Mouse (Mus musculus): ENCODE measurements at regions not wholly inside any gene's neighbourhood (a gene's known extent, or its start where the extent isn't known, plus 50 kb on each side); places are given as distances from the start of the nearest gene placed in this dataset.
"Not testable (repeated sequence)": the region's sequence is repeated elsewhere in the genome, so short reads cannot be mapped to it uniquely, and the experiment has no call there.

- Histone ChIP-seq H3K4me3 (no peak overlapping the region), H3K9me3 (no peaks in the 10 kb centered on the region), H3K4me1 (no peaks in the 10 kb centered on the region), H3K27ac (no peak overlapping the region), H3K27me3 (ENCODE audit: poor library complexity, severe bottlenecking) (no peaks in the 10 kb centered on the region), H3K36me3 (replicated peaks) (no peaks in the 10 kb centered on the region)
- no peak for DNase-seq (ENCODE audit: extremely low spot score, low spot score)
- 82% methylated on average over 5 of the region's 5 CpGs for WGBS
Measured at GRCm38 (mm10) chr12:25493233-25493632, 396.3 kb upstream of the Id2 start.

- H3K27me3 ChIP-seq (ENCODE audit: poor library complexity, severe bottlenecking): no peaks in the 10 kb centered on the region
- DNase-seq (ENCODE audit: extremely low spot score, low spot score): no peak
- H3K4me1 ChIP-seq: no peaks in the 10 kb centered on the region
- WGBS: 84% methylated on average over 3 of the region's 3 CpGs
- H3K4me3 ChIP-seq: no peak overlapping the region
- no peak overlapping the region for H3K27ac ChIP-seq
- H3K36me3 ChIP-seq (replicated peaks): no peaks in the 10 kb centered on the region
- H3K9me3 ChIP-seq: no peaks in the 10 kb centered on the region
Measured at GRCm38 (mm10) chr12:25492483-25493190, 395.7 kb upstream of the Id2 start.

DNA sequence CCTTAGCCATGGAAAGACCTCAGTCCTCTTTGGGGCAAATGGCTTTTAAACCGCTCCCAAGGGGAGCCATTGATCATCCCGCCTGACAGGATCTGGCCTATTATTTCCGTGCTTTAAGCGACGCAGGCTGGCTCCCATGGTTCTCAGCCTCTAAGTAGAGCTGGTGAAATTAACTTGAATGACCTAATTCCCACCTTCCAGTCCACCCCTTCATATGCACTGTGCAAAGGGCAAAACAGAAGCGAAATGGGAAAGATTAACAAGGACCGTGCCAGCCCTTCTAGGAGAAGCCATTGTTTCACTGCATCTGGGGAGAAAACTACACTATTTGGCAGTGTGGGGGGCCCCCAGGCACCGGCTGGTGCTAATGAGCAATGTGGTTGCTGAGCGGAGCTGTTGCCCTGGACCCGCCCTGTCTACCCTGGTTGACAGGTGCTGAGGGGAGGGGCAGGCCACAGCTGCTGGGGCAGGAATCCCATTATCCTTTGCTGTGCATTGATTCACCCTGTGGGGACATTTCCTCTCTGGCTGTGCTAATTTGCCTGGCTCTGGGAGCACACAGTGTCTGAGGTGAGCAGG lies 378.3 kb upstream of the Id2 start:
- DNase-seq (ENCODE audit: extremely low spot score, low spot score): peak; percentile 75
- H3K27me3 ChIP-seq (ENCODE audit: poor library complexity, severe bottlenecking): no peaks in the 10 kb centered on the region; the same call in 1 of the 2 replicates
- WGBS: 7% methylated on average over 10 of the region's 10 CpGs
- no peaks in the 10 kb centered on the region for H3K9me3 ChIP-seq
- no peaks in the 10 kb centered on the region for H3K36me3 ChIP-seq (replicated peaks)
- H3K4me1 ChIP-seq: peaks cover 31% of the 10 kb centered on the region
- peak overlapping the region; percentile 33 for H3K4me3 ChIP-seq
- peak overlapping the region; percentile 66 for H3K27ac ChIP-seq

- Histone ChIP-seq H3K27me3 (ENCODE audit: poor library complexity, severe bottlenecking) (no peaks in the 10 kb centered on the region; the same call in 1 of the 2 replicates), H3K36me3 (replicated peaks) (no peaks in the 10 kb centered on the region), H3K4me3 (no peak overlapping the region), H3K9me3 (no peaks in the 10 kb centered on the region), H3K4me1 (peaks cover 6% of the 10 kb centered on the region), H3K27ac (no peak overlapping the region)
- WGBS: 93% methylated on average over 10 of the region's 10 CpGs
- DNase-seq (ENCODE audit: extremely low spot score, low spot score): no peak
Measured at GRCm38 (mm10) chr12:25469181-25469580, 372.2 kb upstream of the Id2 start.

DNA sequence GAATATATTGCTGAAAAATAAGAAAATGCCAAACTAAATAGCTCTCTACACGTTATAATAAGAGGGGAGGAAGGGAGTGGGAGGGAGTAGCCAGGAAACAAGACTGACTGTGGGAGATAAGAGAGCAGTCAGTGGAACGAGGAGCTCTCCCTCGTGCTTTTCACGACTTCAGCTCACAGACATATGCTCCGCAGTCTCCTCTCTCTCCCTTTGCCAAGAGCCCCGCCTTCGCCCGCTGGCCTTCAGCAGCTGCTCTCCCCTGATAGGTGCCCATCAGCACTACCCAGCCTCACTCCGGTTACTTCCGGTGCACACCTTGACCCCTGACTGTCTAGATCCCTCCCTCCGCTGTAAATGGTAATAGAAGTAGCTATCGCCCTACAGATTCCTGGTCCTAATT lies 370.8 kb upstream of the Id2 start:
- WGBS: 78% methylated on average over 12 of the region's 12 CpGs
- no peaks in the 10 kb centered on the region; the same call in 1 of the 2 replicates for H3K4me1 ChIP-seq
- no peak for DNase-seq (ENCODE audit: extremely low spot score, low spot score)
- H3K9me3 ChIP-seq: no peaks in the 10 kb centered on the region
- H3K4me3 ChIP-seq: no peak overlapping the region
- no peaks in the 10 kb centered on the region for H3K36me3 ChIP-seq (replicated peaks)
- H3K27me3 ChIP-seq (ENCODE audit: poor library complexity, severe bottlenecking): no peaks in the 10 kb centered on the region; the same call in 1 of the 2 replicates
- H3K27ac ChIP-seq: no peak overlapping the region

DNA sequence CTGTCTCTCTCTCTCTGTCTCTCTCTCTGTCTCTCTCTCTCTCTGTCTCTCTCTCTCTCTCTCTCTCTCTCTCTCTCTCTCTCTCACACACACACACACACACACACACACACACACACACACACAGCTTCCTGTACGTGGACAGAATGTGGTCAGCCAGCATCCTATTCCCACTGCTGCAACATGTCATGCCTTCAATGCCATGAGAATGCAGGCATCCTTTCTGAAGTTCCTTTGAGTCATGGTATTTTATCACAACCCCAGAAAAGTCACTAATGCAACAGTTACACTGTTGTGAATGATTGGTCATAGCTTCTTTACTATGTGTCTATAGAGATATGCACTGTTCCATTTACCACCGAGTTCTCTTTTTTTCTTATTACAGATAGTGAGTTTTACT lies 365.8 kb upstream of the Id2 start:
- H3K27ac ChIP-seq; H3K4me3 ChIP-seq; H3K4me1 ChIP-seq; H3K9me3 ChIP-seq; DNase-seq (ENCODE audit: extremely low spot score, low spot score); H3K27me3 ChIP-seq (ENCODE audit: poor library complexity, severe bottlenecking); H3K36me3 ChIP-seq (replicated peaks): not testable (repeated sequence)
- WGBS: 83% methylated on average over 2 of the region's 2 CpGs

GRCm38 (mm10) chr12:25455281-25455989 lies 358.5 kb upstream of the Id2 start:
- DNase-seq (ENCODE audit: extremely low spot score, low spot score): no peak
- Histone ChIP-seq H3K4me1 (peaks cover 14% of the 10 kb centered on the region), H3K4me3 (no peak overlapping the region), H3K27me3 (ENCODE audit: poor library complexity, severe bottlenecking) (peaks cover 6% of the 10 kb centered on the region; the same call in 1 of the 2 replicates), H3K9me3 (no peaks in the 10 kb centered on the region), H3K36me3 (replicated peaks) (no peaks in the 10 kb centered on the region), H3K27ac (no peak overlapping the region)
- 93% methylated on average over 7 of the region's 7 CpGs for WGBS

DNA sequence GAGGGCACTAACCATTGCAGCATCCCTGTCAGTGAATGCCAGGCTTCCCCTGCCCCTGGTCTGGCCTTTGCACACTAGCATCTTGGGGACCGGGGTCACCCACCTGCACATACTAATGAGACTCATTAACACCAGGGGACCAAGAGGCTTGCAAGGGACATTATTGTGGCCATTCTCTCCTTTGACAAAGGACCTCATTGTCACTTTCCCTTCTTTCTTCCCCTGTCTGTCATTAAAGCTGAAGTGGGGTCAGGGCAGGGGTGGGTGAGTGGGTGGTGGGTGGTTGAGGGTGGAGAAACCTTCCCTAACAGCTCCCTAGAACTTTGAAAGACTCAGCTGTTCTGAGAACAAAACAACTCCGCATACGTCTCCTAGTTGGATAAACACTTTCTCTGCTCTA lies 356.4 kb upstream of the Id2 start:
- Histone ChIP-seq H3K27me3 (ENCODE audit: poor library complexity, severe bottlenecking) (peaks cover 6% of the 10 kb centered on the region; the same call in 1 of the 2 replicates), H3K36me3 (replicated peaks) (no peaks in the 10 kb centered on the region), H3K4me3 (no peak overlapping the region), H3K4me1 (peaks cover 14% of the 10 kb centered on the region), H3K9me3 (no peaks in the 10 kb centered on the region), H3K27ac (peak overlapping the region; percentile 44; the same call in 1 of the 2 replicates)
- no peak for DNase-seq (ENCODE audit: extremely low spot score, low spot score)
- WGBS: 21% methylated on average over 3 of the region's 3 CpGs

GRCm38 (mm10) chr12:25451156-25451555 lies 354.2 kb upstream of the Id2 start:
- no peak for DNase-seq (ENCODE audit: extremely low spot score, low spot score)
- H3K4me3 ChIP-seq: no peak overlapping the region
- WGBS: 86% methylated on average over 2 of the region's 2 CpGs
- H3K36me3 ChIP-seq (replicated peaks): no peaks in the 10 kb centered on the region
- no peak overlapping the region for H3K27ac ChIP-seq
- peaks cover 14% of the 10 kb centered on the region for H3K4me1 ChIP-seq
- H3K27me3 ChIP-seq (ENCODE audit: poor library complexity, severe bottlenecking): peaks cover 6% of the 10 kb centered on the region; the same call in 1 of the 2 replicates
- H3K9me3 ChIP-seq: no peaks in the 10 kb centered on the region

- Histone ChIP-seq H3K27me3 (ENCODE audit: poor library complexity, severe bottlenecking) (no peaks in the 10 kb centered on the region), H3K27ac (no peak overlapping the region), H3K9me3 (no peaks in the 10 kb centered on the region), H3K4me1 (no peaks in the 10 kb centered on the region), H3K4me3 (no peak overlapping the region), H3K36me3 (replicated peaks) (no peaks in the 10 kb centered on the region)
- WGBS: 72% methylated on average over 2 of the region's 2 CpGs
- DNase-seq (ENCODE audit: extremely low spot score, low spot score): no peak
Measured at GRCm38 (mm10) chr12:25444355-25444754, 347.4 kb upstream of the Id2 start.

DNA sequence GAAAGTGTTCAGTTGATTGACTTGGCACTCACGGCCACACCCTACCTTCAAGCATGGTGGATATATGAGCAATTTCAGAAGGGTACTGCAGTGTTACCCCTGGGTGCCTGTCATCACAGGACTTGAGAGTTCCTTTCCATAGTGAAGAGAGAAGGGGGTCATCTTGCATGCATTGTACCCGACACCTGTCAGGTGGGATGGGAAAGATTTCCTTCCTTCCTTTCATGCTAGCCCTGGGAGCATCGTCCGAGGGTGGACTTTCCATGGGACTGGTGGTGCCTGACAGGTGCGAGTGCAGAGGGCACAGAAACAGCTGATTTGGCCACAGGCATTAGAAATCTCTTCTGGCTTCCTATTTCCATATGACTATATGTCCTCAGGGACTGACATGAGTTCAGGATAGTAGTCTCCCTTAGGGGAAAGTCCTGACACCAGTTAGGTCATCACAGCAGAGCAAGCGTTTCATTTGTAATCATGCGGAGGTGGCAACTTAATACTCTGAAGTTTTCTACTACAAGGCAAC lies 342.1 kb upstream of the Id2 start:
- Histone ChIP-seq H3K9me3 (no peaks in the 10 kb centered on the region), H3K4me3 (no peak overlapping the region), H3K27me3 (ENCODE audit: poor library complexity, severe bottlenecking) (no peaks in the 10 kb centered on the region), H3K36me3 (replicated peaks) (no peaks in the 10 kb centered on the region), H3K4me1 (peaks cover 5% of the 10 kb centered on the region), H3K27ac (peak overlapping the region; percentile 40; the same call in 1 of the 2 replicates)
- WGBS: 94% methylated on average over 7 of the region's 7 CpGs
- no peak for DNase-seq (ENCODE audit: extremely low spot score, low spot score)

- Histone ChIP-seq H3K27ac (peak overlapping the region; percentile 40), H3K4me1 (peaks cover 5% of the 10 kb centered on the region), H3K9me3 (no peaks in the 10 kb centered on the region), H3K27me3 (ENCODE audit: poor library complexity, severe bottlenecking) (no peaks in the 10 kb centered on the region), H3K36me3 (replicated peaks) (no peaks in the 10 kb centered on the region), H3K4me3 (no peak overlapping the region)
- no peak for DNase-seq (ENCODE audit: extremely low spot score, low spot score)
- WGBS: 70% methylated on average over 8 of the region's 8 CpGs
Measured at GRCm38 (mm10) chr12:25438217-25439028, 341.5 kb upstream of the Id2 start.

Data from forebrain, embryonic 10.5 days (tissue).